Mouse (Mus musculus) CD8-positive naive resting alpha-beta T cell, adult 2 months (primary cell): ENCODE results near the gene Miox.

Experiments used
- DNase-seq, 2 experiments: peaks; one replicate each; pipeline ENCODE4 v3.0.0; 2022; ENCODE audit warnings: low read depth in 2 of 2, low spot score in 2 of 2

Gene Miox

DNA sequence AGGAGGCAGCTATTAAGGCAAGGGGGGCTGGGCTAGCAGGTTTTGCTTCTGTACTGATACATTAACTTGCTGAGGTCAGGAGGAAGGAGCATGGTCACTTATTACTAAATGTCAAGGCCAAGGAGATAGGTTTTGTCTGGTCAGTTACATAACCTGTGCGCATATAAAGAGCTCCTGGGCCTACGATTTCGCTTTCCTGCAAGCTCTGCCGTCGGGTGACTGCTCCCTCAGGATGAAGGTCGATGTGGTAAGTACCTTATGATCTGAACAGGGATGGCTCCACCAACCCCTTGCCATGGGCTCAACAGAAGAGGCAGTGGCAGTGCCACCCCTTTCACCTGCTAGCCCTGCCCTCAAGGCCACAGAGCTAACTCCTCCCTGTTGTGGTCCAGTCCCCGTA is at the start of gene Miox:
TSS of gene Miox (plus strand) at position 128 of the 400 bp plus-strand sequence.
- DNase-seq: no peak

DNA sequence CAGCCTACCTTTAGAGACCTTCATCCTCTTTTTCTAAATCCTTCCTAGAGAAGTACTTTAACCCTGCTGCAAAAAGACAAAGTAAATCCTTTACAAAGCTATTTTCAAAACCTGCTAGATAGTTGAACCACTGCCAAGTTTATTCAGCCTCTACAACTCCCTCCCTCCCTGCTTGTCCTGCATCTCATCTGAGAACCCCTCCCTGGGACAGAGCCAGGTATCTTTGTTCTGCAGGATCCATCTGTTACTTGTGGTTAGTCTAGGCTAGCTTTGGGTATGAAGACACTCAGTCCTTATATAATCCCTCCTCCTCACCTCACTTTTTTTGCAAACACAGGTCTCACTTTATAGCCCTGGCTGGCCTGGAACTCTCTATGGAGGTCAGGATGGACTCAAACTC is 49.2 kb upstream of the Miox start:
- DNase-seq: no peak

DNA sequence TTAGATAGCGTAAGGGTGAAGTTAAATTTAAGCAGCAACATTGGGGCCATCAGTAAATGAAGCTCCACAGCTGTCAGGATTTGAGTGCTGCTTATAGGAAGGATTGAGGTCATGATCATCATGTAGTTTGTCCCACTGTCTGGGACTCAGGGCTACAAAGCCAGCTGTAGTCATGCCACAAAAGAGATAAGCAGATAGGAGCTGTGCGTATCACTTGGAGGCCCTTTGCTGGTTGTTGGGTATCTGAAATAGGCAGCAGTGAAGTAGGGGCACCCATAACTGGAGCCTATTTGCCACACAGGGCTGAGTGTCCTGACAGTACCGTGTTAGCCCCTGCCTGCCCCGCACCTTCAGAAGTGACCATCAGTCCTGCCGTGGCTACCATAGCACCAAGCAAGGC is 48.7 kb upstream of the Miox start:
- no peak for DNase-seq

- no peak for DNase-seq
Observed at GRCm38 (mm10) chr15:89286114-89286513, 48.1 kb upstream of the Miox start.

DNA sequence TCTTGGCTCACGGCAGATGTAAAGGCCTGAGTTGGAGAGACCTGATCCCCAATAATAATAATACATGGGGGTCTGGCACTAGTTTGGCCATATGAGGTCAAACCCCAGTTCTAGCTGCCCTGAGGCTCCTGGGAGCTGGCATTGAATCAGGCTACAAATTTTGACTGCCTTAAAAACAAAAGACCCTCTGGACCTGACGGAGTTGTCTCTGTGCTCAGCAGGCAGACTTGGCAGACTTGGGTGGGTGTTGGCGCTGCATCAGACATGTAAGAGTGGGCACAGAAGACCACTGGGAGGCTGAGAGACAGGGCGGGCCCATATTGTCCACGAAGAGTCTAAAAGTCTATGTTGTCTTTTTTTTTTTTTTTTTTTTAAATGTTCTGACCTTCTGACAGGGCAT is 47.6 kb upstream of the Miox start:
- DNase-seq: no peak

- DNase-seq: no peak
Observed at GRCm38 (mm10) chr15:89288227-89288767, 45.9 kb upstream of the Miox start.

DNA sequence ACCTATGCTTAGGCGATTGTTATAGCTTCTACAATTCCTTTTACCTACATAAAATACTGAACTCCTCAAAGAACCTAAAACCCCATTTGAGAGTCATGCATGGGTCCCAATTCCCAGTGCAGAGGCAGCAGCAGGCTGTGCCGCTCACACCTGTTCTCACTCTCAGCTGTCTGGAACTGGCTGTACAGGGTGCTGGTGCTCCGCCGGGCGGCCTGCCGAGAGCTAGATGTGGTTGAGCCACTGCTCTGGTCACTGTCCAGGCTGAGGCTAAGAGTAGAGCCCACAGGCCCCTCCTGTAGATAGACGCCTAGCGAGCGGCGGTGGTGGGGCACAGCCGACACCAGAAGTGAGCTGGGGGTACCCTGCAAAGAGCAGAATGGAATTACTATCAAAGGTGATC is 44.7 kb upstream of the Miox start:
- no peak for DNase-seq

GRCm38 (mm10) chr15:89291521-89291920 is 42.7 kb upstream of the Miox start:
- no peak for DNase-seq

DNA sequence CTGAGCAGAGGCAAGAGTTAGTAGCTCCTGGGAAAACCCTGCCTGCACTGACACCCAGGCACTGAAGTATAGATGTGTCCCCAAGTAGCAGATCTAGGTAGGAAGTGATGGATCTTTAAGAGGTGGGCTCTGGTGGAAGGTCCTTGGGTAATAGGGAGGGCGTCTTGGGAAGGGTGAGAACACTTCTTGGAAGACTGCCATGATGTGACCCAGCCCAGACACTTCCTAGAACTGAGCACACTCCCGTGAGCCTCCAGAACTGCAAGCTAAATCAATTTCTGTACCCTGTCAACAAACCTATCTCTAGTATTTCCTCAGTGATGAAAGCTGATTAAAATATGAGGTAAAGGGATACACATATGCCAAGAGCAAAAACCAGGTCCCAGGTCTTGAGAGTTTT is 41.4 kb upstream of the Miox start:
- no peak for DNase-seq

- DNase-seq: no peak
Observed at GRCm38 (mm10) chr15:89293778-89294177, 40.4 kb upstream of the Miox start.

DNA sequence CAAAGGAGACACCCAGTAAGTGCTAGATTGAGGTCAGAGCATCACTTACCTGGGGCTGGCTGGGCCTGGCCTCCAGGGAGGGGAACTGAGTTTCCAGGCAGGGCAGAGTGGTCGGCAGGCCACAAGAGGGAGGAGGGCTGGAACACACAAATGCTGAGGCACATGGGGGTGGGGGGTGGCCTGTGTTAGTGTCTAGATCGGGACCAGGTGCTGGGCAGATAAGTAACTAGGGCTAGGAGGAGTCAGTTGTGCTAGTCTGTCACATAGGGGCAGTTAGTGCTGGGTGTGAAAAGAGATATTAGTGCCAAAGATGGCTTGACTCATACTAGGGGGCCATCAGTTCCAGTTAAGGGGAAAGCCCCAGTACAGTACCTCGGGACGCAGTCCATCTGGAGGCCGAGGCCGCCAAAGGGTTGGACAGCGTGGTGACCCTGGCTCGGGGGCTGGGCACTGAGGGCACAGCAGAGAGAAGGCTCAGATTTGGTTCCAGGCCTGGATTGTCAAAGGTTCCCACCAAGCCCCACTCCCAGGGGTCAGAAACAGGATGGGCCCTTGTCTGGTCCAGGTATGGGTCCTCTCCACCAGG is 38.5 kb upstream of the Miox start:
- no peak for DNase-seq

- DNase-seq: no peak
Observed at GRCm38 (mm10) chr15:89296465-89296864, 37.7 kb upstream of the Miox start.

DNA sequence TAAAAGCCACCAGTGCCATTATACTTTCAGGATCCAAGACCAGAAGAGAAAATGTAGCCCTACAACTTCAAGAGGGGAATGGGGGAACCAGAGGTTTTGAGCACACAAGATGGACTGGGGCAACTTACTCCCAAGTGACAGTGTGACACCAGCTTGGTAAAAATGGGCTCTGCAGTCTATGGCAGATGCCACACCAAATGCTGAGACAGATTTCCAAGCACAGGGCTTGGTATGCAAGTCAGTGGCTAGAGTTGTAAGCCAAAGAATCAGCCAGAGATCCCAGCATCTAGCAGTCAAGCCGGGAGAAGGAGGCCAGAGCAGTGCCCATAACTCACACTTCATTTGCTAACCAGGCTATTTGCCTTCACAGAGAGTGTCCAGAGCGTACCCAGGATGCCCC is 36.5 kb upstream of the Miox start:
- DNase-seq: no peak

DNA sequence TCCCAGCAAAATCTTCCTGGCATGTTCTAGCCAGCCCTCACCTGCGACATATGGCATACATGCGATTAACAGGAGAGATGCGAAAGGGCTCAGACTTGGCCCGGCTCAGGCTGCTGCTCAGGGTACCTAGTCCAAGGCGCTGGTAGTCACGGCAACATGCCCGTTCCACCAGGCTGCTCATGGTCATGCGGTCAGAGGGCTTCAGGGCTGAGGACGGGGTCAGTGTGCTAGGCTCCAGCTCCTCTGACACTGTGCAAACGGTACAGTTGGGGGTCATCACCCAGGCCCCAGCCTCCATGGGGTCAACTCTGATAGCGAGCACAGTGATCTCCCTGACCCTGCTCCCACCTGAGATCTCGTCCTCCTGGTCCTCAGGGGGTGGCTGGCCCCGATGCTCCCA is 34.0 kb upstream of the Miox start:
- no peak for DNase-seq

DNA sequence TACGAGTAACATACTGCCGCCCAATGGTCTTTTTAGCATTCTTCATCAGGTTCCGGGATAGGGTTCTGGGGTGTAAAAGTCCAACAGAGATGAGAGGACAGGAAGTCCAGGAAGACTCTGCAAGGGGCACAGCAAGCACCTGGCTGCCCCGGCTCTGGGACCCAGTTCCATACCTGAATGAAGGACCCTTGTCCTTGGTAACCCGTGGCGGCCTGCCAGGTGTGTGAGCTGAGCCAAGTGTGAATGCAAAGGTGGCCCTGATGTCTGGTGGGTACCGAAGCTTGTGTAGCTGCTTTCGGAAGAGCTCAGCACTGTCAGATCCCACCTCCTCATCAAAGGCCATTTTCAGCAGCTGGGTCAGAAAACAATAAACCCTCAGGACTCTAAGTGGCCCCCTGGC is 33.6 kb upstream of the Miox start:
- DNase-seq: no peak

- no peak for DNase-seq
Observed at GRCm38 (mm10) chr15:89305966-89306365, 28.2 kb upstream of the Miox start.

GRCm38 (mm10) chr15:89307461-89307860 is 26.7 kb upstream of the Miox start:
- no peak for DNase-seq

- no peak for DNase-seq
Observed at GRCm38 (mm10) chr15:89308406-89309139, 25.6 kb upstream of the Miox start.

DNA sequence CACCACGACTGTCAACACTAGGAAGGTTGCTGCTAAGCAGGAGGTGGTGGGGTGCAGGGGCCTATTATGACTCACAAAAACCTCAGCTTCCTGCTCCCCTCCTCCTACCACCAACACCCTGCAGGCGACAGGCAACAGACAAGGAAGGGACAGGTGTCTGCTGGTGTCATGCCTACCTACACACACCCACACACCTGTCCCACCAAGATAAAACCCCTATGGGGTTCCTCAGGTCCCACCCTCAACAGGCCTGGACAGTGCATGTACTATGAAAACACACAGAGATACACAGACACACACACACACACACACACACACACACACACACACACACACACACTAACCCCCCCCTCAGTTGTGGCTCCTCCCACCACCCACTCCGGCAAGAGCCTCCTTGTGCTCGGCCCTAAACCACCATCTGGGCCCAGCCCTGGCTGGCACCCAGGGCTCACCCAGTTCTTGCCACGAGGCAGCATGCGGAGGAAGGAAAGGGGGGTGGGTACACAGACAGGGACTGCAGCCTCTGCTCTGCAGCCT is 24.2 kb upstream of the Miox start:
- peak; percentile 69 to 79 for DNase-seq

DNA sequence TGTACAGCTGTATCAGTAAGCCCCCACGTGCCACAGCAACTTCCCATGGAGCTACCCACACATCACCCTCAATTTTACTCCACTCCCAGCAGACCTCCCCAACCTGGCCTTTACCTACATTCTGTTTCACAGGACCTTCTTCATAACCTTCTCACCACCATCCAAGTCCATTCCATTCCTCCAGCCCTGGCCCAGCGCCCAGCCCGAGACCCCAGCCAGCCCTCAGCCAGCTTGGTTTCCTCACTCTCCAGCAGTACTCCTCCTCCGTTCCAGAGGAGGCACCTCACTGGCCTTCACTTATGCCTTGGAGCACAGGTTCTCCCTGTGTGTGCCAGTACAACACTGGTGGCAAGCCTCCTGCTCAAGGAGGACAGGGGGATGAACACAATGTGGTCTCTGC is 20.8 kb upstream of the Miox start:
- no peak for DNase-seq

- no peak for DNase-seq
Observed at GRCm38 (mm10) chr15:89314107-89314506, 20.1 kb upstream of the Miox start.

- DNase-seq: no peak
Observed at GRCm38 (mm10) chr15:89314511-89315189, 19.5 kb upstream of the Miox start.
